Mouse (Mus musculus) G1E-ER4 (cell line): ENCODE results near the gene Disp2. TPM values are rescaled to one million over a fixed set of nuclear protein-coding genes. Genes with fewer than 3 reads are reported as not detected.

Experiments used
- GATA1 ChIP-seq: IDR thresholded peaks from one replicate; pipeline ENCODE4 v1.8.0; 2012; ENCODE audit warnings: low read length, inconsistent platforms
- polyA plus RNA-seq: library from polyadenylated mRNA; stranded (reverse); fragments of >175 nt; gene quantifications from 2 replicates; pipeline ENCODE4 v1.2.3, GENCODE M21; 2012

Disp2 gene
- polyA plus RNA-seq, 1 experiment = 0.02 TPM

- TF ChIP-seq GATA1 = no peak
These were observed 13.2 kb upstream of the Disp2 start for GRCm38 (mm10) chr2:118766041-118767033.

GRCm38 (mm10) chr2:118772158-118772874, 7.2 kb upstream of the Disp2 start, which contains the start of gene Phgr1:
Gene Phgr1, plus strand, starts transcription at chr2:118772769.
- no peak for TF ChIP-seq GATA1

DNA sequence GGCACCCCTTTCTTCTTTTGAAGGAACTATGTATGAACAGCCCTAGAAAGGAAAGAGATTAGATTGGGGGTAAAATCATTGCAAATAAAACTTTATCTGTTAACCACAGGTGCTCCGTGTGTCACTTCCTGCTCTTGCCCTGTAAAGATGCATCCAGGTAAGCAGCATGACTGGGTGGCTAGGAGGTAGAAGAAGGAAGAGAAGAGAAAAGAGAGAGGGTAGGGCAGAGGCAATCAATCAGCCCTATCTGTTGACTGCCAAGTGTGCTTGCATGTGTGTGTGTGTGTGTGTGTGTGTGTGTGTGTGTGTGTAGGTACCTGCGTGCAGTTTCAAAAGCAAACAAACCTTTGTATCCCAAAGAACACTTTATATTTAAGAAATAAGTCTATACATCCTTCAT, 5.0 kb upstream of the Disp2 start:
- TF ChIP-seq GATA1 = no peak

GRCm38 (mm10) chr2:118775396-118775795, 4.1 kb upstream of the Disp2 start:
- no peak for TF ChIP-seq GATA1

DNA sequence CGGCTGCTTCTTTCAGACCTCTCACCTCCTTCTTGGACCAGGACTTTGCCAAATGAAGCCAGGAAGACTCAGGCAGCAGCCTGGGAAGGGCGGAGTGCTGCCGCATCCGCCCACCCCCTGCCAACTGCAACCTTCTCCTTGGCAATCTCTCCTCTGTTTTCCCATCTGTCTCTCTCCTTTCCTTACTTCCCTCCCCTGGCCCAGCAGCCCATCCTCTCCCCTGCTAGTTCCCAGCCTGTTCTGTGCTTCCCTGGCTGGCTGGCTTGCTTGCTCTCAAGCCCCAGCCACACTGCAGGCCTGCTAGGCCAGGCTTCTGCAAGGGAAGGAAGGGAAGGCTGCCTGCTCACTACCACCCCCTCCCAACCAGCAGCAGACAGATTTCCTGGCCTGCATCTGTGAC, 3.7 kb upstream of the Disp2 start:
- TF ChIP-seq GATA1 = no peak

GRCm38 (mm10) chr2:118776295-118776694, 3.2 kb upstream of the Disp2 start:
- TF ChIP-seq GATA1 = no peak

DNA sequence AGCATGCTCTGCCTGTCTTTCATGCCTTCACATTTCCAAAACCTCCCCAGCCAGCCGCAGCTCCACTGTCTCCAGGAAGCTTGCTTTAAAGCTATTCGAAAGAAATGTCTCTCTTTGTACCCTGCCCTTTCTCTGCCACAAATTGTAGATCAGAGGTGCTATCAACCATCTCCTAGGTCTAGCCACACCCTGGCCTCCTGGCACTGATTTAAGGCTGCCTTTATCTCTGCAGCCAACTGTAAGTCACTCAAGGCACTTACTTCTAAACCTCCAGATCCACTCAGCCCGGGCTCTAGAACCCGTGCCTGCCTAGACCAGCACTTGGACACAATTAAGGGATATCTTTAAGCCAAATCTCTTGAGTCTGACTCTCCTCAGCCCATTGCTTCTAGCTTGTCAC, 1.1 kb upstream of the Disp2 start:
- TF ChIP-seq GATA1 = no peak

DNA sequence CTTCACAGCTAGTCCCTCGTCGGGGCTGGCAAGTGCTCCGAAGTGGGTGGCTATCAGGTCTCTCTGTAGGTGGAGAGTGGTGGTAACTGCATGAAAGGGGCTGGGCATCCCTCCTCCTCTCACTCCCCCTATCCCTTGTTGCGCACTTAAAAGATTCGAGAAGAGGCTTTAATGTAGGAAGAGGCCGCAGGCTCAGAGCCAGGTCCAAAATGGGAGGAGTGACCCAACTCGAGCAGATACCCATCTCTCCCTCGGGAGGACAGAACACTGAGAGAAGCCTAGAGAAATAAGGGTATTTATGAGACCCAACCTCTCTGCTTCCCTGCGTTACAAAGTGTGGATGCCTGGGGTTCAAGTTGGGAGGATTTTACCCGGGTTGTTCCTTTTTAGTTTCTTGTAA, 454 bp upstream of the Disp2 start:
- no peak for TF ChIP-seq GATA1

- no peak for TF ChIP-seq GATA1
These were observed 1.6 kb downstream of the Disp2 start for GRCm38 (mm10) chr2:118781115-118781514.

DNA sequence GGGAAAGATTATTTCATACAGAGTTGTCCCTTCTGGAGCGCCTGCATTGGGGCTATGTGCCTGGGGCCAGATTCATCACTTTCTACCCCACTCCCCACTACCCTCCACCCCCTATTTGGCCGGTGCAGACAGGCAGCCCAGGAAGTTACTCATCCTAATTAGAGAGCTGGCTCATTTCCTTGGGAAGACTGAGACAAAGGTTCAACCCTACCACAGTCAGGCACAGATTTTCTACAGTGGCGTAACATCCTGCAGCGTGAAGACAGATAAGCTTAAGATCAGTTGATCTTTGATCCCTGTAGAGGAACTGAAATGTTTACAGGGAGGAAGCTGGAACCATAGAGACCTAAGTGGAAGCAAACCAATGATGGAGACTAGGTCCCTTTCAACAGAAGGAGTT, 2.8 kb downstream of the Disp2 start:
- TF ChIP-seq GATA1 = no peak

DNA sequence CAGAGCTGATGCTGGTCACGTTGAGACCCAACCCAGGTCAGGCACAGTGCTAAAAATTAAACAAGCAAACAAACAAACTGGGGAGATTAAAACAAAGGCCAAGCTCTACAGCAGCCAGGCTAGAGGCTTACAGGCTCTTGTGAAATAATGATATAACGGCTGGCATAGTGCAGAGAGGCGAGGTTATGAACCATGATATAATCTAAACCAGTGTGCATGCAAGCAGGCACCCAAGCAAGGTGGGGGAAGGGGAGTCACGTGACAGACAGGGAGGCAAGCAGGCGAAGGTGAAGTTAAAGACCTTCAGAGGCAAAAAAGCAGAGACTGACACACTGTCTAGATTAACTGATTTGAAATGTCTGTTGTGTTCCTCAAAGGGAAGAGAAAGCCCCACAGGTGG, 3.6 kb downstream of the Disp2 start:
- no peak for TF ChIP-seq GATA1

DNA sequence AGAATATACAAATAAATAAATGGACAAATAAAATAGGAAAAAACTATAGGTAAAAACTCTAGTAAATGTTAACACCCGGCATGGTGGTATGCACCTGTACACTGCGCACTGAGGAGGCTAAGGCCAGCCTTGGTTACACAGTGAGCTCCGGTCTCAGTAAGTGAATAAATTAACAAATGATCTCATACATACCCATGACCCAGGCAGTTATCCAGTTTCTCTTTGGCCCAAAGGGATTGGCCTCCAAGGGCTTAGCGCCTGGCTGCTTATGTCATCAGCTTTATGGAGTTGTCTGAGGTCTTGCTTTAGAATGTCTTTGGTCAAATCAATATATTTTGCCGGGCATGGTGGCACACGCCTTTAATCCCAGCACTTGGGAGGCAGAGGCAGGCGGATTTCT, 4.1 kb downstream of the Disp2 start:
- no peak for TF ChIP-seq GATA1

GRCm38 (mm10) chr2:118786525-118786924, 7.0 kb downstream of the Disp2 start:
- no peak for TF ChIP-seq GATA1

- TF ChIP-seq GATA1 = no peak
These were observed 10.0 kb downstream of the Disp2 start for GRCm38 (mm10) chr2:118789501-118789900.

- no peak for TF ChIP-seq GATA1
These were observed 10.7 kb downstream of the Disp2 start for GRCm38 (mm10) chr2:118790221-118790550.
